ENCODE assay signal across 8 mouse cellular contexts in genomic region chr4:136144126-136144926, GRCm38 (mm10). TPM values are rescaled to one million over a fixed set of nuclear protein-coding genes. Genes with fewer than 3 reads are reported as not detected.
DNase-seq lines count a peak whose midpoint lies in the region; ATAC-seq and TF ChIP-seq lines count a peak whose summit lies in the region.

No protein-coding gene starts in this region.

- H3K4me1 ChIP-seq in cerebellum, adult 2 months (ENCODE audit: control insufficient read depth, insufficient read depth, low read length), result no peaks in the 10 kb centered on the region
- peaks cover 92% of the 10 kb centered on the region for H3K4me1 ChIP-seq in embryonic facial prominence, embryonic 10.5 days
- H3K4me1 ChIP-seq in heart, embryonic 13.5 days, result peaks cover 82% of the 10 kb centered on the region
- peaks cover 77% of the 10 kb centered on the region for H3K4me1 ChIP-seq in kidney, embryonic 15.5 days

- WGBS in cerebellum, adult 2 months, result 1% methylated on average over 50 of the region's 50 CpGs
- under 1% methylated on average over 50 of the region's 50 CpGs for WGBS in embryonic facial prominence, embryonic 10.5 days
- under 1% methylated on average over 50 of the region's 50 CpGs for WGBS in heart, embryonic 13.5 days
- WGBS in kidney, embryonic 15.5 days, result under 1% methylated on average over 50 of the region's 50 CpGs

- H3K27ac ChIP-seq in cerebellum, adult 2 months (ENCODE audit: insufficient read depth, low read length), result peak overlapping the region; percentile 22; the same call in 1 of the 2 replicates
- peak overlapping the region; percentile 94 for H3K27ac ChIP-seq in embryonic facial prominence, embryonic 10.5 days (replicated peaks)
- peak overlapping the region; percentile 98 for H3K27ac ChIP-seq in heart, embryonic 13.5 days (replicated peaks)
- H3K27ac ChIP-seq in kidney, embryonic 15.5 days, result peak overlapping the region; percentile 100

- H3K4me3 ChIP-seq in cerebellum, adult 2 months (replicated peaks; ENCODE audit: insufficient read depth, low read depth, low read length), result peak overlapping the region; percentile 53
- peak overlapping the region; percentile 82 for H3K4me3 ChIP-seq in embryonic facial prominence, embryonic 10.5 days
- peak overlapping the region; percentile 71 for H3K4me3 ChIP-seq in heart, embryonic 13.5 days
- peak overlapping the region; percentile 94 for H3K4me3 ChIP-seq in kidney, embryonic 15.5 days (replicated peaks)

- DNase-seq in cerebellum, adult 2 months, result peak; percentile 20 to 40
- DNase-seq in cerebellum, adult 9-10 months, result no peak
- peak; percentile 84 for DNase-seq in embryonic facial prominence, embryonic 10.5 days (ENCODE audit: low spot score)
- DNase-seq in lung, postnatal 25 days (ENCODE audit: low spot score), result peak; percentile 90
- peak; percentile 72 for DNase-seq in skeletal muscle tissue, adult 2 months (ENCODE audit: low read depth, low spot score)
- DNase-seq in urinary bladder, postnatal 4 days (ENCODE audit: low spot score in 2 of 2), result peak; percentile 79 to 81

- peak overlapping the region; percentile 92 for H3K9ac ChIP-seq in heart, embryonic 13.5 days
- peak overlapping the region; percentile 97 for H3K9ac ChIP-seq in kidney, embryonic 15.5 days

- no peaks in the 10 kb centered on the region for H3K9me3 ChIP-seq in embryonic facial prominence, embryonic 10.5 days
- no peaks in the 10 kb centered on the region for H3K9me3 ChIP-seq in heart, embryonic 13.5 days
- H3K9me3 ChIP-seq in kidney, embryonic 15.5 days (replicated peaks), result no peaks in the 10 kb centered on the region

- peaks cover 13% of the 10 kb centered on the region for H3K36me3 ChIP-seq in embryonic facial prominence, embryonic 10.5 days (replicated peaks)
- peaks cover 15% of the 10 kb centered on the region for H3K36me3 ChIP-seq in heart, embryonic 13.5 days
- 0 out of 2 replicates have a peak, but pooled peaks cover 7% of the 10 kb centered on the region for H3K36me3 ChIP-seq in kidney, embryonic 15.5 days

- TF ChIP-seq CTCF in cerebellum, adult 2 months (IDR thresholded peaks at IDR 0.05; ENCODE audit: borderline replicate concordance, insufficient read depth, low read depth, low read length), result no peak

- peak overlapping the region; percentile 72 for H3K4me2 ChIP-seq in heart, embryonic 13.5 days
- H3K4me2 ChIP-seq in kidney, embryonic 15.5 days, result peak overlapping the region; percentile 73

- no peak for TF ChIP-seq POLR2A in cerebellum, adult 2 months (IDR thresholded peaks at IDR 0.05; ENCODE audit: borderline replicate concordance, insufficient read depth, low read length)

- H3K27me3 ChIP-seq in cerebellum, adult 2 months (ENCODE audit: control insufficient read depth, insufficient read depth, low read length), result no peaks in the 10 kb centered on the region; the same call in 1 of the 2 replicates
- H3K27me3 ChIP-seq in embryonic facial prominence, embryonic 10.5 days (replicated peaks; ENCODE audit: low read depth, poor library complexity, severe bottlenecking), result 0 out of 2 replicates have a peak, but pooled peaks cover 5% of the 10 kb centered on the region
- peaks cover 9% of the 10 kb centered on the region for H3K27me3 ChIP-seq in heart, embryonic 13.5 days (replicated peaks)
- H3K27me3 ChIP-seq in kidney, embryonic 15.5 days, result no peaks in the 10 kb centered on the region

- ATAC-seq in heart, embryonic 13.5 days (ENCODE audit: extremely low read depth, insufficient number of reproducible peaks, low FRiP score, low TSS enrichment), result no peak
- peak; percentile 3; the same call in 1 of the 2 replicates for ATAC-seq in kidney, embryonic 15.5 days (replicated peaks; ENCODE audit: low FRiP score)

RNA-seq across cellular contexts. Expression of gene Id3, which starts 1.0 kb away (rescaled TPM):
- 53.6 and 55.1 TPM in 2 replicates for polyA plus RNA-seq in cerebellum, adult 2 months (2012; rRNA removed)
- polyA plus RNA-seq in embryonic facial prominence, embryonic 10.5 days (2016; fragmentation: Nextera tagmentation; extraction: Ambion mirVana), result 593 and 611 TPM in 2 replicates
- polyA plus RNA-seq in heart, embryonic 13.5 days (2015; fragmentation: Nextera tagmentation; extraction: Ambion mirVana), result 288 and 305 TPM in 2 replicates
- polyA plus RNA-seq in kidney, embryonic 15.5 days (2015; fragmentation: Nextera tagmentation; extraction: Ambion mirVana), result 862 and 905 TPM in 2 replicates

RNA-seq across cellular contexts. Expression of gene E2f2, which starts 27.9 kb away (rescaled TPM):
- 0.27 and 0.74 TPM in 2 replicates for polyA plus RNA-seq in cerebellum, adult 2 months (2012; rRNA removed)
- polyA plus RNA-seq in embryonic facial prominence, embryonic 10.5 days (2016; fragmentation: Nextera tagmentation; extraction: Ambion mirVana), result 6.2 TPM in 2 replicates
- polyA plus RNA-seq in heart, embryonic 13.5 days (2015; fragmentation: Nextera tagmentation; extraction: Ambion mirVana), result 6.2 and 6.6 TPM in 2 replicates
- 9.7 and 10.5 TPM in 2 replicates for polyA plus RNA-seq in kidney, embryonic 15.5 days (2015; fragmentation: Nextera tagmentation; extraction: Ambion mirVana)

Comparison
In these comparisons a context has a peak if more than half of its experiments do, and no peak if none do; other contexts are left out.
1. H3K27ac ChIP-seq: peak in every context shown above with its lines; median percentile 100 in kidney, embryonic 15.5 days; 98 in heart, embryonic 13.5 days; 94 in embryonic facial prominence, embryonic 10.5 days; 22 in cerebellum, adult 2 months.